Mouse (Mus musculus) adrenal gland, adult 2 months (tissue): ENCODE data around the gene Nkain4. TPM values are rescaled to one million over a fixed set of nuclear protein-coding genes. Genes with fewer than 3 reads are reported as not detected.
A peak's percentile ranks its signal among the peaks of the same experiment; 100 is the strongest.

Experiments used
- DNase-seq: peaks from one replicate; pipeline ENCODE4 v3.0.0; 2021
- polyA plus RNA-seq: library from polyadenylated mRNA; depleted of rRNA; stranded (reverse); fragments of >200 nt; gene quantifications from 2 replicates; pipeline ENCODE4 v1.2.3, GENCODE M21; 2012
- total RNA-seq, 2 experiments: library from RNA; stranded (reverse); gene quantifications; 2 replicates each; pipeline ENCODE4 v1.2.3; 2021

The Nkain4 gene
- total and polyA plus RNA-seq, 3 experiments, result 5.0 to 14.3 (median 9.5) TPM

GRCm38 (mm10) chr2:180952731-180953171 lies 1.7 kb downstream of the Nkain4 start:
- no peak for DNase-seq

- DNase-seq, result no peak
Observed at GRCm38 (mm10) chr2:180949947-180950346, 4.6 kb downstream of the Nkain4 start.

GRCm38 (mm10) chr2:180941869-180942268 lies 12.6 kb downstream of the Nkain4 start:
- no peak for DNase-seq

GRCm38 (mm10) chr2:180940187-180940586 lies 14.3 kb downstream of the Nkain4 start:
- no peak for DNase-seq

GRCm38 (mm10) chr2:180932418-180932817 lies 22.1 kb downstream of the Nkain4 start:
- no peak for DNase-seq

- DNase-seq, result no peak
Observed at GRCm38 (mm10) chr2:180928723-180929122, 25.8 kb downstream of the Nkain4 start, which contains the start of gene Birc7. Gene Birc7, plus strand, starts transcription at chr2:180929023.

- DNase-seq, result peak; percentile 71
Observed at GRCm38 (mm10) chr2:180925176-180925575, 29.3 kb downstream of the Nkain4 start.

GRCm38 (mm10) chr2:180922739-180923138 lies 31.8 kb downstream of the Nkain4 start:
- peak; percentile 46 for DNase-seq

- peak; percentile 98 for DNase-seq
Observed at GRCm38 (mm10) chr2:180920810-180921400, 33.6 kb downstream of the Nkain4 start, which contains the start of gene Ythdf1. Gene Ythdf1, minus strand, starts transcription at chr2:180920949.

GRCm38 (mm10) chr2:180919913-180920809 lies 34.3 kb downstream of the Nkain4 start:
- no peak for DNase-seq

- DNase-seq, result no peak
Observed at GRCm38 (mm10) chr2:180915886-180916433, 38.5 kb downstream of the Nkain4 start.

GRCm38 (mm10) chr2:180910928-180911327 lies 43.6 kb downstream of the Nkain4 start:
- DNase-seq, result no peak

- DNase-seq, result no peak
Observed at GRCm38 (mm10) chr2:180905556-180906221, 48.8 kb downstream of the Nkain4 start.

GRCm38 (mm10) chr2:180904435-180905208 lies 49.9 kb downstream of the Nkain4 start:
- DNase-seq, result no peak

GRCm38 (mm10) chr2:180902086-180902485 lies 52.4 kb downstream of the Nkain4 start:
- DNase-seq, result no peak

- no peak for DNase-seq
Observed at GRCm38 (mm10) chr2:180897857-180898256, 56.6 kb downstream of the Nkain4 start.

GRCm38 (mm10) chr2:180896819-180897625 lies 57.5 kb downstream of the Nkain4 start:
- DNase-seq, result no peak

GRCm38 (mm10) chr2:180895837-180896525 lies 58.5 kb downstream of the Nkain4 start:
- DNase-seq, result no peak

GRCm38 (mm10) chr2:180895321-180895720 lies 59.2 kb downstream of the Nkain4 start:
- no peak for DNase-seq

GRCm38 (mm10) chr2:180894734-180895133 lies 59.8 kb downstream of the Nkain4 start:
- DNase-seq, result peak; percentile 58
